Mouse (Mus musculus): Measurements from ENCODE around the gene Anapc1.

GRCm38 (mm10) chr2:128709264-128709663 lies 22.1 kb upstream of the Anapc1 start:
- TF ChIP-seq GATA1 (IDR thresholded peaks at IDR 0.05; ENCODE audit: borderline replicate concordance, low read length), result no peak
- TF ChIP-seq FLI1 (IDR thresholded peaks at IDR 0.05; ENCODE audit: low read length), result no peak
